Mouse (Mus musculus): ENCODE results near the gene Vnn3.

Gene Vnn3

DNA sequence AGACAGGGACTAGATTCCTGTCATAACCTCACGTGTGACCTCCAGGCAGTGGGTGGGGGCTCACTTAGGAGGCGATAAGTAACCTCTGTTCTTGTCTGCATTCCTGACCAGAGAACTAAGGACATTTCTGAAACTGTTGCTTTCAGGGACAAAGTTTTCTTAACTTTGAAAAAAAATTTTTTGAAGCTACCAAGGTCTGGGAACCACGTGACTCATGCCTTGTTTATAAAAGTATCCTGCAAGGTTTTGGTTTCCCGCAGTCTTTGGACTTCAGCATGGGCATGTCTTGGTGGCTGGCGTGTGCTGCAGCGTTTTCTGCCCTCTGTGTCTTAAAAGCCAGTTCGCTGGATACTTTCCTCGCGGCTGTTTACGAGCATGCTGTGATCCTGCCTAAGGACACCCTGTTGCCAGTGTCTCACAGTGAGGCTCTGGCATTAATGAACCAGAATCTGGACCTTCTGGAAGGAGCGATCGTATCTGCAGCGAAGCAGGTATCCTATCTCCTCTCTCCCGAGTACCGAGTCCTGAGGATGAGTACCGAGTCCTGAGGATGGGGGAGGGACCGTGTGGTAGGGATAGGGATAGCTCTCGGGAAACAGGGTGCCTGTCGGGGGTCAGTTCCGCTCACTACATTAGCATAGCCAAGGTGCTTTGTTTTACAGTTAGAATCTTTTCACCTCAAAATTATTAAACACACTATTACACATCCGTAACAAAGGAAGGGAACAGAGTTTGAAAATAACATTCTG lies 43.5 kb downstream of the Vnn3 start, which contains the start of gene Vnn1:
TSS of gene Vnn1 (plus strand) at position 88 of the 749 bp plus-strand sequence.
- DNase-seq: peak; percentile 5

DNA sequence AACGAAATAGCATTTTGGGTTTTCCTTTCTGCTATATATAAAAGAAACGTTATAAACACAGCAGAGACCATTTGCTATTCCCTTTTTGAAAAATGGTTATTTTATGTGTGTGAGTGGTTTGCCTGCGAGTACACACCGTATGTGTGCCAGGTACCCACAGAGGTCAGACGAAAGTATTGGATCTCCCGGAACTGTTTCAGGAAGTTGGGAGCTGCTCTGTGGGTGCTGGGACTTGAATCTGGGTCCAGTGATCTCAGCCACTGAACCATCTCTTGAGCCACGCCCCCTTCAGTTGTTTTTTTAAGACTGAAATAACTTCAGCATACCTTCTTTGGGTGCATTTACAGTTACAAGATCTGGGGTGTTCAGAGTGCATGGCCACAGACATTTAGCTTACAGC lies 44.1 kb downstream of the Vnn3 start:
- no peak for DNase-seq

DNA sequence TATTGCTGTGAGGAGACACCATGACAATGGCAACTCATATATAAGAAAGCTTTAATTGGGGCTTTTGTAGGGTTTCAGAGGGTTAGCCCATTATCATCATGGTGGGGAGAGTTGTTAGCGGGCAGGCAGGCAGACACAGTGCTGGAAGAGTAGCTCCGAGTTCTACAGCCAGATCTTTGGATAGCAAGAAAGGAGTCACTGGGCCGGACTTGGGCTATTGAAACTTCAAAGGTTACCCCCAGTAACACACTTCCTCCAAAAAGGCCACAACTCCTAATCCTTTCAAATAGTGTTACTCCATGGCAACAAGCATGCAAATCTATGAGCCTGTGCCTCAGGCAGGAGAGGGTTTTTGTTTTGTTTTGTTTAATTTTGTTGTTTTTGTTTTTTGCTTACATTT lies 49.9 kb downstream of the Vnn3 start:
- no peak for DNase-seq

DNA sequence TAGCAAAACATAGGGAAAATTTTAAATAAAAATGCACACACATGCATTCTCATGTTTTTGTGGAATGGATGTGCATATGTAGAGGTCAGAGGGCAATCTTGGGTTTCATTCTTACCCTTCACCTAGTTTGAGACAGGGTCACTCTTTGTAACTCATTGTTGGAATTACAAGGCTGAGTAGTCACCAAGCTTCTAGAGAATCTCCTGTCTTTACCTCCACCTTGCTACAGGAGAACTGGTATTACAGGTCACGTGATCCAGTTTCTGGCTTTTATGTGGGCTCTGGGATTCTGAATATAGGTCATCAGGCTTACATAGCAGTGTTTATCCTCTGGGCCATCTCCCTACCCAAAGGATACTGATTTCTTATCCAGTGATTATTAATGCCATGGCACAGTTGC lies 54.4 kb downstream of the Vnn3 start:
- DNase-seq: no peak
